Mouse (Mus musculus) MEL (cell line): ENCODE results near the gene Golga4.

Source experiments
- BHLHE40 ChIP-seq: IDR thresholded peaks from 2 replicates; pipeline ENCODE4 v1.6.1; 2012; ENCODE audit warnings: low read depth, mild to moderate bottlenecking, inconsistent platforms, low read length, improper control_type of control experiment, borderline replicate concordance
- GATA1 ChIP-seq: IDR thresholded peaks from 2 replicates; pipeline ENCODE4 v1.6.1; 2011; ENCODE audit warnings: low read depth, low read length, improper control_type of control experiment
- TCF12 ChIP-seq: IDR thresholded peaks from 2 replicates; pipeline ENCODE4 v1.6.1; 2014; ENCODE audit warnings: low read depth, mild to moderate bottlenecking, inconsistent platforms, low read length, improper control_type of control experiment, moderate library complexity

GRCm38 (mm10) chr9:118537463-118538339 lies 31.6 kb downstream of the Golga4 start:
- TF ChIP-seq TCF12 (no peak), GATA1 (no peak), BHLHE40 (no peak)
